Mouse (Mus musculus) lung, embryonic 16.5 days (tissue): Measurements from ENCODE around the gene Tmem215. TPM values are rescaled to one million over a fixed set of nuclear protein-coding genes. Genes with fewer than 3 reads are reported as not detected.

Experiments
- polyA plus RNA-seq: library from polyadenylated mRNA; unstranded; fragments of >200 nt; fragmentation: Nextera tagmentation; extraction: Ambion mirVana; gene quantifications from 2 replicates; pipeline ENCODE4 v1.2.1, GENCODE M21; 2015

The Tmem215 gene
- polyA plus RNA-seq, 1 experiment from 2014 or later, result 0.63 TPM

Other genes with a start within 250 kb of the Tmem215 start
- 11.7 and 13.2 TPM in 2 replicates for gene Ddx58, start 232.4 kb upstream of the Tmem215 start, polyA plus RNA-seq
- 36.6 and 40.2 TPM in 2 replicates for gene Smim27, start 202.6 kb upstream of the Tmem215 start, polyA plus RNA-seq
- 39.2 and 39.4 TPM in 2 replicates for gene Topors, start 202.3 kb upstream of the Tmem215 start, polyA plus RNA-seq
- gene Ndufb6, start 192.8 kb upstream of the Tmem215 start, polyA plus RNA-seq, result 293 and 294 TPM in 2 replicates
- gene Aptx, start 231.0 kb downstream of the Tmem215 start, polyA plus RNA-seq, result 27.8 and 27.9 TPM in 2 replicates
- gene Dnaja1, start 250.0 kb downstream of the Tmem215 start, polyA plus RNA-seq, result 383 and 401 TPM in 2 replicates